Mouse (Mus musculus) bone marrow, adult 2 months (tissue): ENCODE results near the gene Ccdc151. TPM values are rescaled to one million over a fixed set of nuclear protein-coding genes. Genes with fewer than 3 reads are reported as not detected.

Experiments
- H3K27ac ChIP-seq: fragments of 200-500 bp; 2 replicates; pipeline ENCODE4 v1.5.1; 2012; ENCODE audit warnings: low read depth, mild to moderate bottlenecking, control low read depth, inconsistent platforms, low read length; ENCODE audit not compliant: control insufficient read depth, poor library complexity, insufficient read depth
- H3K4me1 ChIP-seq: fragments of 200-500 bp; 2 replicates; pipeline ENCODE4 v1.6.1; 2011; ENCODE audit warnings: low read length; ENCODE audit not compliant: control insufficient read depth, insufficient read depth
- H3K4me3 ChIP-seq: fragments of 200-500 bp; replicated peaks from 2 replicates; pipeline ENCODE3; 2011; ENCODE audit warnings: mild to moderate bottlenecking, low read depth, low read length, control low read depth; ENCODE audit not compliant: control insufficient read depth
- CTCF ChIP-seq: fragments of 200-500 bp; IDR thresholded peaks from 2 replicates; pipeline ENCODE4 v1.5.1; 2011; ENCODE audit warnings: low read length, control low read depth; ENCODE audit not compliant: control insufficient read depth, insufficient read depth
- POLR2A ChIP-seq: fragments of 200-500 bp; IDR thresholded peaks from 2 replicates; pipeline ENCODE4 v1.6.1; 2011; ENCODE audit warnings: low read depth, mild to moderate bottlenecking, control low read depth, low read length, borderline replicate concordance; ENCODE audit not compliant: control insufficient read depth
- WGBS: fragments of 180-500 bp; shearing (Covaris S2); methylation state at CpG from one replicate; pipeline ENCODE4 v1.1.7; 2018; 5-methylcytosine and 5-hydroxymethylcytosine counted together
- polyA plus RNA-seq: library from polyadenylated mRNA; stranded (reverse); fragments of >200 nt; gene quantifications from 2 replicates; pipeline ENCODE4 v1.2.4, GENCODE M21; 2011; ENCODE audit warnings: low replicate concordance; ENCODE audit not compliant: missing spikeins, insufficient read depth, insufficient read length

Gene Ccdc151
- polyA plus RNA-seq, 1 experiment, result not detected

GRCm38 (mm10) chr9:22041832-22042231 lies 39.4 kb upstream of the Ccdc151 start:
- TF ChIP-seq POLR2A (no peak), CTCF (no peak)
- Histone ChIP-seq H3K27ac (no peak overlapping the region), H3K4me3 (no peak overlapping the region), H3K4me1 (no peaks in the 10 kb centered on the region)
- 48% methylated on average over 2 of the region's 2 CpGs for WGBS

GRCm38 (mm10) chr9:22037826-22038225 lies 35.4 kb upstream of the Ccdc151 start:
- no peak overlapping the region for H3K27ac ChIP-seq
- no peaks in the 10 kb centered on the region for H3K4me1 ChIP-seq
- TF ChIP-seq CTCF (no peak), POLR2A (no peak)
- 79% methylated on average over 10 of the region's 10 CpGs for WGBS
- H3K4me3 ChIP-seq, result no peak overlapping the region

DNA sequence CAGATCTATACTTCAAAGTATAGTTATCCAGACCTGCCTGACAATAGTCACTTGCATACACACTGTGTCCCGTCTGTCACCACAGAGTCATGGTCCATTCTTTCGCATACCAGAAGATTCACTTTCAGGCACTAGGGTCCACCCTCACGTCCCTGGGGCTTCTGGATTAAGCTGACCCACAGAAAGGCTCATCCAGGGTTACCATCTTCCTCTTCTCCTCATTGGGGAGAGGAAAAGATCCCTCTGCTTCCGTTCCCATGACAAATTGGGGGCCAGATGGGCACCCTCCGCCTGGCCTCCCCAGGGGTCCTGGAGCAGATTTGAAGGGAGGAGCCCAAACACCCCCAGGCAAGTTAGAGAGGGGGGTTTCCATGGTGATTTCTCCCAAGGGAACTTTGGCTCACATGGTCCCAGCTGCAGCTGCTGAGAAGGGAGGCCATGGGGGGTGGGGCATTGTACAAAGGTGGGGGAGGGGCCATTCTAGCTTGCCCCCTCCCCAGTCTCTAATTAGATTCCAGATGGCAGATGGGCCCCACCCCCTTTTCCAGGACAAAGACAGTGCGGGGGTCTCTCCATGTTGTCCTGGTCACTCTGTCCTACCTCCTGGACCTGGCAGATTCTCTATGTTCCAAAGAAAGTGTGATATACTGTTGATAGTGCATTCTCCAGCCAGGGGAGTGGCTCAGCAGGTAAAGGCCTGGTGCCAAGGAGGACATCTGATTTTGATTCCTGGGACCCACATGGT lies 33.0 kb upstream of the Ccdc151 start:
- no peak for TF ChIP-seq POLR2A
- TF ChIP-seq CTCF, result no peak
- Histone ChIP-seq H3K27ac (no peak overlapping the region), H3K4me3 (no peak overlapping the region), H3K4me1 (no peaks in the 10 kb centered on the region)
- 69% methylated on average over 6 of the region's 6 CpGs for WGBS

GRCm38 (mm10) chr9:22030386-22030785 lies 28.0 kb upstream of the Ccdc151 start:
- 85% methylated on average over 9 of the region's 9 CpGs for WGBS
- TF ChIP-seq CTCF, result no peak
- no peak for TF ChIP-seq POLR2A
- Histone ChIP-seq H3K4me1 (no peaks in the 10 kb centered on the region), H3K4me3 (no peak overlapping the region), H3K27ac (no peak overlapping the region)

- Histone ChIP-seq H3K27ac (no peak overlapping the region), H3K4me1 (no peaks in the 10 kb centered on the region), H3K4me3 (no peak overlapping the region)
- no peak for TF ChIP-seq POLR2A
- TF ChIP-seq CTCF, result no peak
- WGBS, result 63% methylated on average over 7 of the region's 7 CpGs
These were observed 26.0 kb upstream of the Ccdc151 start for GRCm38 (mm10) chr9:22028467-22028866.

GRCm38 (mm10) chr9:22024592-22024991 lies 22.2 kb upstream of the Ccdc151 start:
- H3K4me1 ChIP-seq, result no peaks in the 10 kb centered on the region
- WGBS, result 80% methylated on average over 8 of the region's 8 CpGs
- H3K27ac ChIP-seq, result no peak overlapping the region
- TF ChIP-seq CTCF, result no peak
- no peak for TF ChIP-seq POLR2A
- no peak overlapping the region for H3K4me3 ChIP-seq

GRCm38 (mm10) chr9:22017208-22017825 lies 14.9 kb upstream of the Ccdc151 start:
- TF ChIP-seq CTCF (no peak), POLR2A (no peak)
- 83% methylated on average over 7 of the region's 7 CpGs for WGBS

GRCm38 (mm10) chr9:22016245-22016644 lies 13.8 kb upstream of the Ccdc151 start:
- 65% methylated on average over 10 of the region's 10 CpGs for WGBS
- Histone ChIP-seq H3K27ac (no peak overlapping the region), H3K4me1 (no peaks in the 10 kb centered on the region), H3K4me3 (no peak overlapping the region)
- no peak for TF ChIP-seq CTCF
- TF ChIP-seq POLR2A, result no peak

More at GRCm38 (mm10) chr9:22017208-22017825, 14.9 kb upstream of the Ccdc151 start:
- Histone ChIP-seq H3K4me3 (no peak overlapping the region), H3K27ac (no peak overlapping the region), H3K4me1 (no peaks in the 10 kb centered on the region)
